Mouse (Mus musculus) MN1 (cell line): ENCODE measurements around the gene Epop.
A peak's percentile ranks its signal among the peaks of the same experiment; 100 is the strongest.
"Not testable (repeated sequence)": the region's sequence is repeated elsewhere in the genome, so short reads cannot be mapped to it uniquely, and the experiment has no call there.

Experiments
- DNase-seq: peaks from one replicate; pipeline ENCODE4 v3.0.0-alpha.2; 2016; ENCODE audit warnings: low spot score

Epop gene

DNA sequence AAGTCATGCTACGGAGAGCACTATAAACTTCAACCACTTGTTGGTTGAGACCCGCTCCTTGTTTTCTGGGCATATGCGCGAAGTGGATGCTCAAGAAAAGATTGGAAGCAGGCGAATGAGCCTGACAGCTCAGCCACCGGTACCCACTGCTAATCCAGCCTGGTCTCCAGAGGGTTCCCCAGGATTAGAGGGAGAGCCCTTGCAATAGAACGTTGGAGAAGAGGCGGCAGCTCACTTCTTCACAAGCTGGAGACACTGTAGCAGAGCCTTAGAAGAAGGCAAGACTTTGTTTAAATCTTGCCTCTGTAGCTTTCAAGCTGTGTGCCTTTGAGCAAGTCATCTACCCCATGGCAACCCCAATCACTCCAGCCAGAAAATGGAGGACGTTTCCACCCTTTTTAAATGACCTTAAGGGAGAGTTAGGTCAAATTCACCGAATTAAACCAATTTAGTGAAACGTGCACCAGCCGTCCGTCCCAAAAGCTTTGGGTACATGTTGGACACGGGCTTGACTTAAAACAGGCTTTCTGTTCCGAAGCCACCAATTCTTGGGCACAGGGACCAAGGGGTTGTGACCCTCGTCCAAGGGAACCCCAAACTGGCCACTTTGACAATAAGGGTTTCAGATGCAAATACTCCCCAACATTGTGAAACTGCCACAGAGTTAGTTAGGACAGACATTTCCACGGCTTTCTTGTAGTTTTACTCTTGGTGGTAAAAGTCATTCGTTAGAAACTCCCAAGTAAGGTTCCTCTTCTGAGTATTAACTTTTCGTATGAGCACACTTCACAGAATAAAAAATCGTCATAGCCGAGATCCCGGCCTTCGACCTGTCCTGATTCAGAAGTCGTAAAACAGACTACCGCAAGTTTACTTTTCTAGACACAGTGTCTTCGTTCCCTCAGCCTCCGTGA is 31.5 kb upstream of the Epop start:
- DNase-seq = no peak

- peak; percentile 74 for DNase-seq
Measured at GRCm38 (mm10) chr11:97659990-97660714, 30.6 kb upstream of the Epop start.

DNA sequence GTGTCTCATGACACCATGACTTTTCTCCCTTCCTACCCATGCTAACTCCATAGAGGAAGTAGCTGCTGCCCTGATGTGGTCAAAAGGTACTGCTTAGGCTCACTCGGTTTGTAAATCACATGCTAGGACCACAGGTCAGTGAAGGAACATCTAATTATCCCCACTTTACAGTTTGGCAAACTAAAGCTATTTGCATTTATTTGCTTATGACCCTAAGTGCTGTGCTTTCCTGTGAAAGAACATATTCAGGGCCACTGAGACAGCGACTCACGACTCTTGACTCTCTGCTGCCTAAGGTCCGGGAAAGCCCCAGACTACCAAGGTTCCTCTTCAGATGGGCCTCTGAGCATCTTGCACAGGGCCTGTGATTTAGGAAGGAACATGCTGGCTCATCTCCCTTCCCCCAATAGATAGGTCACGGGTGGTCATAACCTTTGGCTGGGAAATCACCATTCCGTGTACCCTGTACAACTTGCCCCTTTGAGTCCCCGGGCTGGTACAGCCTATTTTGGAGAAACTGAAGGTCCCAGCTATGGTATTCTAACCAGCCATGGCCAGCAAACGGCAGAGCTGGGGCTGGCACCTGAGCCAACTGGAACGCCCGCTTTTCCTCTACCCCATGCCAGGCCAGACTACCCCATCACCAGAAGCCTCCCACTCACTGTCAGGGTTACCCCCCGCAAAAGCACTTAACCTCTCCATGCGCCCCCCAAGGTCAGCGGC is 29.9 kb upstream of the Epop start:
- no peak for DNase-seq

GRCm38 (mm10) chr11:97658751-97659266 is 29.3 kb upstream of the Epop start:
- DNase-seq = no peak

- DNase-seq = not testable (repeated sequence)
Measured at GRCm38 (mm10) chr11:97657967-97658366, 28.5 kb upstream of the Epop start.

- DNase-seq = no peak
Measured at GRCm38 (mm10) chr11:97657184-97657945, 27.9 kb upstream of the Epop start.

- no peak for DNase-seq
Measured at GRCm38 (mm10) chr11:97656269-97656971, 26.9 kb upstream of the Epop start.

DNA sequence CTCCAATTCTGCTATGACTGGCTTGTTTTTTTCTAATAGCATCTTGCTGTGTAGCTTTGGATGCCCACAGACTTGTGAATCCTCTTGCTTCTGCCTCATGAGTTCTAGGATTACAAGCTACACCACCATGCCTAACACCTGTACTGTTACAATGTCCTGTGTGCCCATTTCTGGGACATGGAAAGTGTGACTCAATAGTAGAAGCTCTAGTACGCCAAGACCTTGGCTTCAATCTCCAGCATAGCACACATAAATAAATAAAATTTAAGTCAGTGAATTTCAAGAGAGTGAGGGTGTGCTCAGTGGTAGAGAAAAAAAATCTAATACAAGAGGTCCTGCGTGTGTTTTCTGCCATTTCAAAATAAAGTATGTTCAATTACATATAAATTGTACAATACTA is 24.7 kb upstream of the Epop start:
- DNase-seq = no peak

DNA sequence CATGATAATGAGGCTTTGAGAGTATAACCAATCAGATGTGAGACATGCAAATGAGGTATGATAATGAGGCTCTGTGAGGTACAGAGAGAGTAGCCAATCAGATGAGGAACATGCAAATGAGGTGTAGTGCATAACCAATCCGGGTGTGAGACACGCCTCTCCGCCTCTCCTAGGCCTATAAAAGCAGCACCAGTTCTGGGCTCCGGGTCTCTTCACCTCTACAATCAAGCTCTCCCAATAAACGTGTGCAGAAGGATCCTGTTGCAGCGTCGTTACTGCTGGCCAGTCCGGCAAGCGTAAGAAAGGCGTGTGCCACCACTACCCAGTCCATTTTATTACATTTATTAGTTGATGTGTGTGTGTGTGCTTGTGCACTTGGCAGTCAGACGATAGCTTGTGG is 23.9 kb upstream of the Epop start:
- DNase-seq = not testable (repeated sequence)

DNA sequence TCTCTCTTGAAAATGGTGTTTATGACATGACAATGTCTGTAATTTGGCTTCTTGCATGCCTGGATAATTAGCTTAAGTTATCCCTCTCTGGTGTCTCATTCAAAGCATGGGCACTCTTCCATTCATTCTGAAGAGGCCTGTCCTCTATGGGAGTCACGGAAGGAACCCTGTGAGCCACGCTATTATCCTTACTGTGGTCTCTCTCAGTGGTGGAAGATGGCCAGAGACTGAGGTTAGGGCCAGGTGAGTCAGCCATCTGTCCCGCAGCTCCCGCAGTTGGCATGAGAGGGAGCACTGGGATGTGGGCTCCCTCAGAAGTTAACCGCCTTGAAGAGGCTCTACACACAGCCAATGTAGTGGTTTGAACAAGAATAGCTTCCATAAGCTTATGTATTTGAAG is 20.8 kb upstream of the Epop start:
- DNase-seq = no peak

- DNase-seq = not testable (repeated sequence)
Measured at GRCm38 (mm10) chr11:97648541-97648940, 19.0 kb upstream of the Epop start.

DNA sequence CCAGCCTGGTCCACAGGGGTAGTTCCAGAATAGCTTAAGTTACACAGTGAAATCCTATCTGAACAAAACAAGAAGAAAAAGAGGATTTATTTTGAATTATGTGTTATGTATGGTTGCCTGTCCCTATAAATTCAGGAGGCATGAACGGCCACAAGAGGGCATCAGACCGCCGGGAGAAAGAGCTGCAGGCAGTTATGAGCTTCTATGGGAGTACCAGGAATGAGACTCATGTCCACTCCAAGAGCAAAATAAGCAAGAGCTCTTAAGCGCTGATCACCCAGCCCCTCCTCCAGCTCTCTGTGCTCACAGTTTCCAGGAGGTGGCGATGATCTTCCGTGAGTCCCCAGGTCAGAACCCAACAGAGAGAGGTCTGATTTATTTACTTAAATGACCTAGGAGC is 15.3 kb upstream of the Epop start:
- DNase-seq = peak; percentile 62

GRCm38 (mm10) chr11:97643380-97644055 is 14.0 kb upstream of the Epop start:
- DNase-seq = no peak

GRCm38 (mm10) chr11:97642746-97643145 is 13.2 kb upstream of the Epop start:
- no peak for DNase-seq

- no peak for DNase-seq
Measured at GRCm38 (mm10) chr11:97641668-97642067, 12.2 kb upstream of the Epop start.

GRCm38 (mm10) chr11:97635468-97636019 is 6.0 kb upstream of the Epop start:
- no peak for DNase-seq

- DNase-seq = not testable (repeated sequence)
Measured at GRCm38 (mm10) chr11:97632440-97632839, 2.9 kb upstream of the Epop start.

GRCm38 (mm10) chr11:97631938-97632337 is 2.4 kb upstream of the Epop start:
- DNase-seq = peak; percentile 76

GRCm38 (mm10) chr11:97631500-97631899 is 2.0 kb upstream of the Epop start:
- DNase-seq = no peak

GRCm38 (mm10) chr11:97631046-97631445 is 1.5 kb upstream of the Epop start:
- DNase-seq = no peak
